Mouse (Mus musculus) ES-E14 (cell line): ENCODE measurements at regions not wholly inside any gene's neighbourhood (a gene's known extent, or its start where the extent isn't known, plus 50 kb on each side); places are given as distances from the start of the nearest gene placed in this dataset.

Experiments used
- DNase-seq: peaks from one replicate; pipeline ENCODE4 v3.0.0-alpha.2; 2013; ENCODE audit warnings: low read depth, low spot score
- H3K27ac ChIP-seq: 2 replicates; pipeline ENCODE4 v1.5.1; 2012; ENCODE audit warnings: low read depth, mild to moderate bottlenecking, low read length, moderate library complexity, mixed read lengths; ENCODE audit not compliant: poor library complexity, insufficient read depth, severe bottlenecking
- H3K36me3 ChIP-seq: 2 replicates; pipeline ENCODE4 v1.6.1; 2012; ENCODE audit warnings: mild to moderate bottlenecking, low read length, moderate library complexity, mixed read lengths; ENCODE audit not compliant: control insufficient read depth, poor library complexity, insufficient read depth, severe bottlenecking
- H3K4me1 ChIP-seq, 2 experiments: fragments of 150-350 bp in 1 of 2; sonication (generic) in 1 of 2; 2 replicates each; pipeline ENCODE4 v1.6.1; 2012; ENCODE audit warnings: low read length in 2 of 2, mild to moderate bottlenecking in 1 of 2, mixed read lengths in 1 of 2; ENCODE audit not compliant: control insufficient read depth in 2 of 2, insufficient read depth in 2 of 2, poor library complexity in 1 of 2
- H3K4me3 ChIP-seq, 2 experiments: fragments of 150-350 bp in 1 of 2; sonication (generic) in 1 of 2; 2 replicates each; pipeline ENCODE4 v1.5.1; 2012; ENCODE audit warnings: low read length in 2 of 2, low read depth in 1 of 2, mild to moderate bottlenecking in 1 of 2, mixed read lengths in 1 of 2; ENCODE audit not compliant: insufficient read depth in 1 of 2, poor library complexity in 1 of 2, severe bottlenecking in 1 of 2
- H3K9ac ChIP-seq: 2 replicates; pipeline ENCODE4 v1.6.1; 2012; ENCODE audit warnings: low read depth, mild to moderate bottlenecking, low read length, mixed read lengths; ENCODE audit not compliant: poor library complexity, insufficient read depth, severe bottlenecking
- H3K9me3 ChIP-seq: fragments of 150-350 bp; sonication (generic); 2 replicates; pipeline ENCODE4 v1.6.1; 2012; ENCODE audit warnings: low read depth, mild to moderate bottlenecking, low read length; ENCODE audit not compliant: control insufficient read depth, insufficient read depth
- CHD2 ChIP-seq: IDR thresholded peaks from 2 replicates; pipeline ENCODE4 v1.6.1; 2014; ENCODE audit warnings: mild to moderate bottlenecking, low read depth, low read length, inconsistent platforms
- HCFC1 ChIP-seq: IDR thresholded peaks from 2 replicates; pipeline ENCODE4 v1.6.1; 2012; ENCODE audit warnings: low read length, inconsistent platforms, borderline replicate concordance; ENCODE audit not compliant: insufficient read depth
- MAFK ChIP-seq: IDR thresholded peaks from 2 replicates; pipeline ENCODE4 v1.6.1; 2014; ENCODE audit warnings: mild to moderate bottlenecking, low read depth, low read length, inconsistent platforms; ENCODE audit not compliant: insufficient read depth
- ZC3H11A ChIP-seq: IDR thresholded peaks from 2 replicates; pipeline ENCODE4 v1.6.1; 2012; ENCODE audit warnings: low read depth, mild to moderate bottlenecking, inconsistent platforms, low read length, borderline replicate concordance
- ZNF384 ChIP-seq: IDR thresholded peaks from 2 replicates; pipeline ENCODE4 v1.6.1; 2012; ENCODE audit warnings: low read depth, low read length, inconsistent platforms
- in situ Hi-C, 2 experiments: fragments of 600-800 bp; cut with MboI; formaldehyde crosslinking; loops; one replicate each; pipeline ENCODE4 v1.15.1; 2025; ENCODE audit warnings: low sequenced_read_pairs in 2 of 2, inconsistent platforms in 1 of 2; ENCODE audit not compliant: unreplicated experiment in 2 of 2

GRCm38 (mm10) chr16:30759503-30759902 is 160.0 kb downstream of the Fam43a start:
- H3K9me3 ChIP-seq = no peaks in the 10 kb centered on the region
- H3K4me3 ChIP-seq = no peak overlapping the region
- in situ Hi-C loops = no loop called here
- H3K27ac ChIP-seq = no peak overlapping the region
- H3K4me1 ChIP-seq = no peaks in the 10 kb centered on the region
- DNase-seq = no peak
- H3K36me3 ChIP-seq = no peaks in the 10 kb centered on the region
- no peak overlapping the region for H3K9ac ChIP-seq
- no peak for TF ChIP-seq ZC3H11A
- TF ChIP-seq CHD2 = no peak
- no peak for TF ChIP-seq HCFC1
- no peak for TF ChIP-seq ZNF384
- no peak for TF ChIP-seq MAFK

- H3K9ac ChIP-seq = no peak overlapping the region
- no peak overlapping the region for H3K27ac ChIP-seq
- no peaks in the 10 kb centered on the region for H3K9me3 ChIP-seq
- H3K4me3 ChIP-seq = no peak overlapping the region
- H3K36me3 ChIP-seq = no peaks in the 10 kb centered on the region
- H3K4me1 ChIP-seq = no peaks in the 10 kb centered on the region
- no peak for DNase-seq
- in situ Hi-C loops = no loop called here
- TF ChIP-seq HCFC1 (no peak), CHD2 (no peak), ZC3H11A (no peak), MAFK (no peak), ZNF384 (no peak)
Measured at GRCm38 (mm10) chr16:30761201-30761710, 161.7 kb downstream of the Fam43a start.

DNA sequence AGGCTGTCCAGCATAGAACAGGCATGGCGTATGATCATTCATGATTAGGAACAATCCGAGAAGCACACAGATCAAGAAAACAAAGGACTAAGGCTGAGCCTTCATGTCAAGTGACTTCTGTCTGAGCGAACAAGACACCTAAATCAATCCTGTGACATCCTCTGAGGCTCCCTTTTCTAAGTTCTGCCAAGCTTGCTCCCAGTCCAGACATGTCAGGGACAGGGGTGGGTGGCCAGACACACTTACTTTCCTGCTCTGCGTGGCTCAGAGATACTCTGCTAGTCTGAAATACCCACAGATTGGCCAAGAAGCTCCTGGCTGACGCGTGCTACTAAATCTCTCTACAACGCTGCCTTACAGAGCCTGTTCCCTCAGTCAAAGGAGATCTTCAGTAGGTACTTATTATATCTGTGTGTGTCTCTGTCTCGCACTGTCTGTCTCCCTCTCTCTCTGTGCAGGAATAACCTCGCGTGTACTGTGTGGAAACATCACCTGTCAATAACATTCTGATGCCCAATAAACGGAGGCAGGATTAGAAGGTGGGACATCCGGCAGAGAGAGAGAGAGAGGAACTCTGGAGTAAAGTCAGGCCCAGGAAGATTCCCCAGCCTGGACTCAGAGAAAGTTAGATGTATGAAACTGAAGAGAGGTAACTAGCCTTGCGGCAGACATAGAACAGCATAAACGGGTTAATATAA is 163.5 kb downstream of the Fam43a start:
- no peak for TF ChIP-seq ZC3H11A
- no peak for TF ChIP-seq MAFK
- Histone ChIP-seq H3K4me1 (peaks cover 3 to 9% of the 10 kb centered on the region in 2 experiments; a peak in 1 of 4 replicates), H3K9ac (no peak overlapping the region), H3K36me3 (no peaks in the 10 kb centered on the region), H3K9me3 (no peaks in the 10 kb centered on the region), H3K27ac (no peak overlapping the region), H3K4me3 (no peak overlapping the region)
- no peak for DNase-seq
- in situ Hi-C loops = no loop called here

- no peak for DNase-seq
- no peak overlapping the region for H3K9ac ChIP-seq
- in situ Hi-C loops = no loop called here
Measured at GRCm38 (mm10) chr16:30765591-30765990, 166.1 kb downstream of the Fam43a start.

More at GRCm38 (mm10) chr16:30765591-30765990, 166.1 kb downstream of the Fam43a start:
- Histone ChIP-seq H3K4me1 (peaks cover 3 to 14% of the 10 kb centered on the region in 2 experiments; a peak in 2 of 4 replicates), H3K36me3 (no peaks in the 10 kb centered on the region), H3K4me3 (no peak overlapping the region), H3K27ac (no peak overlapping the region), H3K9me3 (no peaks in the 10 kb centered on the region)
- TF ChIP-seq ZC3H11A (no peak), ZNF384 (no peak), MAFK (no peak), HCFC1 (no peak), CHD2 (no peak)
